Mouse (Mus musculus) thymus, adult 2 months (tissue): ENCODE data around the gene Astn1. TPM values are rescaled to one million over a fixed set of nuclear protein-coding genes. Genes with fewer than 3 reads are reported as not detected.

Experiments
- DNase-seq: peaks from one replicate; pipeline ENCODE4 v3.0.0; 2021
- H3K27ac ChIP-seq: fragments of 200-500 bp; 2 replicates; pipeline ENCODE4 v1.5.1; 2012; ENCODE audit warnings: low read length, control low read depth; ENCODE audit not compliant: control insufficient read depth, insufficient read depth
- H3K27me3 ChIP-seq: fragments of 200-500 bp; 2 replicates; pipeline ENCODE4 v1.6.1; 2012; ENCODE audit warnings: mild to moderate bottlenecking, low read length, moderate library complexity, mixed read lengths; ENCODE audit not compliant: control insufficient read depth, insufficient read depth
- H3K36me3 ChIP-seq: fragments of 200-500 bp; 2 replicates; pipeline ENCODE4 v1.6.1; 2012; ENCODE audit warnings: mild to moderate bottlenecking, low read length, moderate library complexity; ENCODE audit not compliant: control insufficient read depth, insufficient read depth
- H3K4me1 ChIP-seq: fragments of 200-500 bp; replicated peaks from 2 replicates; pipeline ENCODE4 v1.6.1; 2012; ENCODE audit warnings: low read length; ENCODE audit not compliant: control insufficient read depth, insufficient read depth
- H3K4me3 ChIP-seq: fragments of 200-500 bp; 2 replicates; pipeline ENCODE4 v1.5.1; 2012; ENCODE audit warnings: mild to moderate bottlenecking, low read length, control low read depth, moderate library complexity; ENCODE audit not compliant: control insufficient read depth, insufficient read depth
- CTCF ChIP-seq: fragments of 200-500 bp; IDR thresholded peaks from 2 replicates; pipeline ENCODE4 v1.5.1; 2012; ENCODE audit warnings: mild to moderate bottlenecking, control low read depth, low read length, moderate library complexity, borderline replicate concordance; ENCODE audit not compliant: control insufficient read depth, poor library complexity, insufficient read depth; ENCODE audit errors: extremely low read depth
- POLR2A ChIP-seq: fragments of 200-500 bp; IDR thresholded peaks from 2 replicates; pipeline ENCODE4 v1.6.1; 2012; ENCODE audit warnings: mild to moderate bottlenecking, low read length, control low read depth, moderate library complexity; ENCODE audit not compliant: control insufficient read depth, poor library complexity, insufficient read depth; ENCODE audit errors: extremely low read depth
- WGBS: fragments of 180-500 bp; shearing (Covaris S2); methylation state at CpG from one replicate; pipeline ENCODE4 v1.1.7; 2018; 5-methylcytosine and 5-hydroxymethylcytosine counted together
- polyA plus RNA-seq: library from polyadenylated mRNA; depleted of rRNA; stranded (reverse); fragments of >200 nt; gene quantifications from 2 replicates; pipeline ENCODE4 v1.2.3, GENCODE M21; 2012

The Astn1 gene
- polyA plus RNA-seq, 1 experiment, result 0.19 TPM

DNA sequence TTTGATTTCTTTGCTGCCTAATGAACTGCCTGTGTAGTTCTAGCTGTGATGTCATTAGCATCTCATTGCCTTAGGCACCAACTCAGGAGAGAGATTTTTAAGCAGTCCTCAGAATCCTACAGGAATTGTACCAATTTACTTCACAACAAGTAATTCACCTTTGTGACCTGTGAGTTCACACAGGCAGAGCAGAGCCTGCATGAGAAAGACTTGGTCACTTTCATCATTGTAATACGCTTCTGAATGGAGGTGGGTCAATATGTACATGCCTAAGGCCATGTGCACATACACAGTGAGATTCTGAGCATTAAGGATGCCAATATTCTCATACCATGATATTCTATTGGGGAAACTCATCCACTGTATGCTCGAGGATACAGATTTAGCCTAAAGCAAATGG is 290.7 kb downstream of the Astn1 start:
- no peak overlapping the region for H3K4me3 ChIP-seq
- H3K36me3 ChIP-seq, result no peaks in the 10 kb centered on the region
- TF ChIP-seq CTCF, result no peak
- TF ChIP-seq POLR2A, result no peak
- no peaks in the 10 kb centered on the region for H3K4me1 ChIP-seq
- no peak for DNase-seq
- no peaks in the 10 kb centered on the region for H3K27me3 ChIP-seq
- H3K27ac ChIP-seq, result no peak overlapping the region
- 81% methylated on average over 2 of the region's 2 CpGs for WGBS

DNA sequence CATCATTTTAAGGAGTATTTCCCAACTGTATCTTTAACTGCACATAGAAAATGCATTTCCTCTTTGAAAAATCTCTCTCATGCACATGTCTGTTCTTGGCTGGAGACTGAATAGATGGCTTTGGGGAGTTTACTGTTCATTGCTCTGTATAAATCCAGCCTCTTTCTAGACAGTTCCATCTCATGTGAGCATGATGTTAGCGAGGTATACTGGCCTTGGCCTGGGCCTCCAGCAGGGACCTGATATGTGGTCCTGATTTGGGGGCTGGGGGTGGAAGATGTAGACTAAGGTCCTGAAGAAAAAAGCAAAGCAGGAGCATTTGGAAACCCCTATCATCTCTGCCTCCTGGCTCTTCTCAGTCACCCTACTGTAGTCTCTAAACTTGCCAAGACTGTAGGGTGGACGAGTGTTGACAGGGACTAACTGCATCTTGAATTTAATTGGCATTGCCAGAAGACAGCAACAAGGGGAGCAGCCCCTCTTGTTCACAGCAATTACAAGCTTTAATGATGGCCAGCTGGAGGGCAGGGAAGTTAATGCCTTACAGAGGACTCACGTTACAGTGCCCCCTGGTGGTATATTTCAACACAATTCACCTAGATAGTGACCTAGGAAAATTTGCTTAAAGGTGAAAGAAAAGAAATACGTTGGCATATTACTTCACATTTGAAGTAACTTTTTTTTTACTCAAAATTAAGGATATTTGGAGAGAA is 291.9 kb downstream of the Astn1 start:
- H3K27ac ChIP-seq, result no peak overlapping the region
- no peak for DNase-seq
- no peaks in the 10 kb centered on the region for H3K27me3 ChIP-seq
- no peak overlapping the region for H3K4me3 ChIP-seq
- H3K4me1 ChIP-seq, result no peaks in the 10 kb centered on the region
- no peaks in the 10 kb centered on the region for H3K36me3 ChIP-seq
- TF ChIP-seq POLR2A (no peak), CTCF (no peak)
- 34% methylated on average over 4 of the region's 4 CpGs for WGBS

DNA sequence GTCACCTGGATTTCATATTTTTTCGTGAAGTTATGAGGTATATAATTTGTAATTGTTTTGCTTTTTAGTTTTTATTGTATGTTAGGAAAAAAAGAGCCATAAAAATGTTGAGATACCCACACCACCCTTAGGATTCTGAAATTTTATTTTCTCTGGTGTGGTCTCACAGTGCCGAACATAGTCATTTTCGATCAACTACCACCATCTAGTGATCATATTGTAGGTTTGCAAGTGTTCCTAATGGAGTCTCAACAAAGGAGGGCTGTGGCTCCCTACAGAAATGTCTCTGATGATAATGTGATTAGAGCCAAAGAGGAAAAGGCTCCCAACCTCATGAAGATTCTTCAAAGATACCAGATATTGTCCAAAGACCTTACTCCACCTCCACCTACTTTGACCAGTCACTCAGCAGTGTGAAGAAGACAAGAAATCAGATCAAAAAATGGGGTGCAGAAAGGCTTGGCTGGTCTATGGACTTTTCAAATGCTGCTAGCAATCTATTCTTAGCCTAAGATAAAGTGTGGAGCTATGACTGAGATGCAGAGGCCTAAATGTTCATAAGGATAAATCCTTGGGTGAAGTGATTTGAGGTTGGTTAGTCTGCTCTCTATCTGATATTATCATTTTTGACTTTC is 292.6 kb downstream of the Astn1 start:
- no peaks in the 10 kb centered on the region for H3K36me3 ChIP-seq
- TF ChIP-seq CTCF (no peak), POLR2A (no peak)
- H3K4me3 ChIP-seq, result no peak overlapping the region
- H3K4me1 ChIP-seq, result no peaks in the 10 kb centered on the region
- WGBS, result 34% methylated on average over 3 of the region's 3 CpGs
- no peak overlapping the region for H3K27ac ChIP-seq
- DNase-seq, result no peak
- H3K27me3 ChIP-seq, result no peaks in the 10 kb centered on the region

DNA sequence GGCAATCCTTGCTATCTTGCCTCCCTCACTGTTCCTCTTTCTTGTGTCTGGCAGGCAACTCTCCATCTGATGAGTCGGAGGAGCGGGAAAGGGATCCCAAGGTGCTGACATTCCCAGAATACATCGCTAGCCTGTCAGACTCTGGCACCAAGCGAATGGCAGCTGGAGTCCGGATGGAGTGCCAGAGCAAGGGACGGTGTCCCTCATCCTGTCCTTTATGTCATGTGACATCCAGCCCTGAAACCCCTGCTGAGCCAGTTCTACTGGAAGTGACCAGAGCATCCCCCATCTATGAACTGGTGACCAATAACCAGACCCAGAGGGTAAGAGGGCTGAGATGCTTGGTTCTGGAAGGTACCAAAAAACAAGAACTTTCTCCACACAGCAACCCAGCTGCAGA is 294.9 kb downstream of the Astn1 start:
- no peaks in the 10 kb centered on the region for H3K36me3 ChIP-seq
- TF ChIP-seq POLR2A (no peak), CTCF (no peak)
- no peak for DNase-seq
- H3K27ac ChIP-seq, result no peak overlapping the region
- H3K4me3 ChIP-seq, result no peak overlapping the region
- 91% methylated on average over 6 of the region's 6 CpGs for WGBS
- no peaks in the 10 kb centered on the region for H3K4me1 ChIP-seq
- H3K27me3 ChIP-seq, result no peaks in the 10 kb centered on the region

DNA sequence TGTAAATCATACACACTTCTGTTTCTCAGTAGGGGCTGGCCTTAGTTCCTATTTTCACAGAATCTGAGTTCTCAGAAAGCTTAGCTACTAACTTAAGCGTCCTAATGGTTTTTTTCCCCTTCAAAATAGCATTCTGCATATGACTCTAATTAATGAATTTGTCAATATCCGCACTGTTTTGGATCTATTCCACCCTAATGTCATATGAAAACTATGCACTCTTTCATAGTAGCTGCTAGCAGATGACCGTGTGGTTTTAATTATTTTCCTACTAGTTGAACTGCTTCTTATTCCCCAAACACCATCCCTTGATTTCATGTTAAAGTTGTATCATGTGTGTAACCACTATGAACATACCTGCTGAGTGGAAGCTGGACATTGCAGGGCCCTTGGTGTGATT is 303.9 kb downstream of the Astn1 start:
- Histone ChIP-seq H3K4me1 (no peaks in the 10 kb centered on the region), H3K27me3 (no peaks in the 10 kb centered on the region), H3K27ac (no peak overlapping the region), H3K4me3 (no peak overlapping the region), H3K36me3 (no peaks in the 10 kb centered on the region)
- DNase-seq, result no peak
- 57% methylated on average over 3 of the region's 3 CpGs for WGBS
- TF ChIP-seq POLR2A (no peak), CTCF (no peak)

DNA sequence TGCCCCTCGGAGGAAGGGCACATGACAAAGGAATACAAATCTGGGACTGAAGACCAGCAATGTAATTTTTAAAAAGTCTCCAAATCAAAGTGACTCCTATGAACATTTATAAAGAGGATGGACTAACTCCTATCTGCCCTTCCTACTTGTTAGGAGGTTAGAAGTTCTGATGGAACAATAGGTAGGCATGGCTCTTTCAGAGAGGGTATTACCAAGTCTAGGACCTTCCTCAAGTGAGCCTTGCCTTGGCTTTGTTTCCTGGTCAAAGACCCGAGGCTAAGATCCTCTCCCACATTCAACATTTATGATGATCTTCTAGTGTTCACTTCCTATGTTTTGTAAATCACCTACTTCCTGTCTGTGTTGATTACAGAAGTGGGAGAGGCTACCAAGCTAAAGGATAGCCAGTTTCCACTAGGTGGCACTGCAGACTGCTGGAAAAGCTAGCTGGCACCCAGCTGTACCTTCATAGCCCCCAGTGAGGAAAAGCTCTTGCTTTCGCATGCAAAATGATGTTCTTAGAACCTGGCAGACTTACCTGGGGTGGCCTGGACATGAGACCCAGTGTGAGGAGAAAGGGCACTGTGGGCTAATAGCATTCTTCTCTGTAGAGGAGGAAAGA is 308.0 kb downstream of the Astn1 start:
- Histone ChIP-seq H3K4me1 (no peaks in the 10 kb centered on the region), H3K4me3 (no peak overlapping the region), H3K27ac (no peak overlapping the region), H3K36me3 (no peaks in the 10 kb centered on the region), H3K27me3 (no peaks in the 10 kb centered on the region)
- DNase-seq, result peak; percentile 11
- WGBS, result 39% methylated on average over 3 of the region's 3 CpGs
- TF ChIP-seq POLR2A, result no peak
- no peak for TF ChIP-seq CTCF
